Mouse (Mus musculus) heart, embryonic 13.5 days (tissue): ENCODE measurements around the gene Lcorl. TPM values are rescaled to one million over a fixed set of nuclear protein-coding genes. Genes with fewer than 3 reads are reported as not detected.

Experiments used
- ATAC-seq: fragments of 200-750 bp; cut with Nextera tagmentation; 2 replicates; pipeline ENCODE4 v1.8.0; 2017; ENCODE audit warnings: moderate TSS enrichment; ENCODE audit not compliant: insufficient number of reproducible peaks, low FRiP score, low TSS enrichment; ENCODE audit errors: extremely low read depth
- H3K27ac ChIP-seq: fragments of 300-500 bp; sonication (generic); replicated peaks from 2 replicates; pipeline ENCODE4 v1.5.1; 2015; ENCODE audit warnings: moderate library complexity, mild to moderate bottlenecking, inconsistent platforms
- H3K27me3 ChIP-seq: fragments of 300-500 bp; sonication (generic); replicated peaks from 2 replicates; pipeline ENCODE4 v1.6.1; 2015; ENCODE audit warnings: mild to moderate bottlenecking, inconsistent platforms
- H3K36me3 ChIP-seq: fragments of 300-500 bp; sonication (generic); 2 replicates; pipeline ENCODE4 v1.6.1; 2015; ENCODE audit warnings: mild to moderate bottlenecking, inconsistent platforms
- H3K4me1 ChIP-seq: fragments of 300-500 bp; sonication (generic); 2 replicates; pipeline ENCODE4 v1.6.1; 2015; ENCODE audit warnings: inconsistent platforms
- H3K4me2 ChIP-seq: fragments of 300-500 bp; sonication (generic); 2 replicates; pipeline ENCODE4 v1.6.1; 2015; ENCODE audit warnings: inconsistent platforms, mild to moderate bottlenecking, moderate library complexity
- H3K4me3 ChIP-seq: fragments of 300-500 bp; sonication (generic); 2 replicates; pipeline ENCODE4 v1.5.1; 2015; ENCODE audit warnings: moderate library complexity, mild to moderate bottlenecking, inconsistent platforms
- H3K9ac ChIP-seq: fragments of 300-500 bp; sonication (generic); 2 replicates; pipeline ENCODE4 v1.6.1; 2015; ENCODE audit warnings: inconsistent platforms, mild to moderate bottlenecking, moderate library complexity
- H3K9me3 ChIP-seq: fragments of 300-500 bp; sonication (generic); 2 replicates; pipeline ENCODE4 v1.6.1; 2016; ENCODE audit warnings: inconsistent platforms
- WGBS: fragments of 180-500 bp; shearing (Covaris S2); methylation state at CpG from one replicate; pipeline ENCODE4 v1.1.7; 2015; ENCODE audit warnings: mixed read lengths; 5-methylcytosine and 5-hydroxymethylcytosine counted together
- polyA plus RNA-seq: library from polyadenylated mRNA; unstranded; fragments of >200 nt; fragmentation: Nextera tagmentation; extraction: Ambion mirVana; gene quantifications from 2 replicates; pipeline ENCODE4 v1.2.1, GENCODE M21; 2015

Gene Lcorl
- polyA plus RNA-seq = 16.4 and 16.5 TPM in 2 replicates

- no peaks in the 10 kb centered on the region for H3K36me3 ChIP-seq
- under 1% methylated on average over 77 of the region's 79 CpGs for WGBS
- H3K9me3 ChIP-seq = no peaks in the 10 kb centered on the region
Observed at GRCm38 (mm10) chr5:45857254-45858011, at the start of gene Lcorl. Gene Lcorl (minus strand): TSS chr5:45857615.

GRCm38 (mm10) chr5:45904683-45905082, 47.3 kb upstream of the Lcorl start:
- Histone ChIP-seq H3K4me2 (no peak overlapping the region), H3K27me3 (no peaks in the 10 kb centered on the region), H3K36me3 (no peaks in the 10 kb centered on the region), H3K4me1 (no peaks in the 10 kb centered on the region), H3K27ac (no peak overlapping the region), H3K4me3 (no peak overlapping the region), H3K9ac (no peak overlapping the region), H3K9me3 (no peaks in the 10 kb centered on the region)
- WGBS = 82% methylated on average over 2 of the region's 2 CpGs
- ATAC-seq = no peak

More at GRCm38 (mm10) chr5:45857254-45858011, at the start of gene Lcorl:
- peak within 1 kb of the TSS; percentile 98 for H3K9ac ChIP-seq
- H3K4me3 ChIP-seq = peak within 1 kb of the TSS; percentile 94
- H3K4me1 ChIP-seq = peaks cover 8% of the 10 kb centered on the region
- H3K27ac ChIP-seq = peak within 1 kb of the TSS; percentile 99
- H3K27me3 ChIP-seq = no peaks in the 10 kb centered on the region
- H3K4me2 ChIP-seq = peak within 1 kb of the TSS; percentile 89
- peak; percentile 94 for ATAC-seq

GRCm38 (mm10) chr5:45903246-45903645, 45.8 kb upstream of the Lcorl start:
- H3K36me3 ChIP-seq = no peaks in the 10 kb centered on the region
- no peaks in the 10 kb centered on the region for H3K27me3 ChIP-seq
- H3K4me2 ChIP-seq = no peak overlapping the region
- H3K4me1 ChIP-seq = no peaks in the 10 kb centered on the region
- H3K4me3 ChIP-seq = no peak overlapping the region
- no peaks in the 10 kb centered on the region for H3K9me3 ChIP-seq
- WGBS = 72% methylated on average over 3 of the region's 3 CpGs
- H3K9ac ChIP-seq = no peak overlapping the region
- ATAC-seq = no peak
- H3K27ac ChIP-seq = no peak overlapping the region

GRCm38 (mm10) chr5:45895362-45895761, 37.9 kb upstream of the Lcorl start:
- ATAC-seq = no peak
- H3K4me2 ChIP-seq = no peak overlapping the region
- no peak overlapping the region for H3K27ac ChIP-seq
- H3K27me3 ChIP-seq = no peaks in the 10 kb centered on the region
- 53% methylated on average over 1 of the region's 1 CpGs for WGBS
- no peak overlapping the region for H3K4me3 ChIP-seq
- H3K9ac ChIP-seq = no peak overlapping the region
- no peaks in the 10 kb centered on the region for H3K9me3 ChIP-seq
- H3K4me1 ChIP-seq = peaks cover 8% of the 10 kb centered on the region
- no peaks in the 10 kb centered on the region for H3K36me3 ChIP-seq

GRCm38 (mm10) chr5:45893696-45894095, 36.3 kb upstream of the Lcorl start:
- no peak overlapping the region for H3K4me3 ChIP-seq
- WGBS = 78% methylated on average over 3 of the region's 3 CpGs
- H3K9me3 ChIP-seq = no peaks in the 10 kb centered on the region
- no peaks in the 10 kb centered on the region for H3K27me3 ChIP-seq
- H3K36me3 ChIP-seq = no peaks in the 10 kb centered on the region
- no peak overlapping the region for H3K9ac ChIP-seq
- H3K4me2 ChIP-seq = no peak overlapping the region
- ATAC-seq = no peak
- no peak overlapping the region for H3K27ac ChIP-seq
- H3K4me1 ChIP-seq = peaks cover 8% of the 10 kb centered on the region

- no peak overlapping the region for H3K4me3 ChIP-seq
- H3K27ac ChIP-seq = no peak overlapping the region
- no peaks in the 10 kb centered on the region for H3K36me3 ChIP-seq
- no peaks in the 10 kb centered on the region for H3K9me3 ChIP-seq
- no peaks in the 10 kb centered on the region for H3K27me3 ChIP-seq
- H3K4me2 ChIP-seq = no peak overlapping the region
- WGBS = 73% methylated on average over 1 of the region's 1 CpGs
- ATAC-seq = no peak
- H3K9ac ChIP-seq = no peak overlapping the region
- 0 out of 2 replicates have a peak, but pooled peaks cover 4% of the 10 kb centered on the region for H3K4me1 ChIP-seq
Observed at GRCm38 (mm10) chr5:45876328-45876727, 18.9 kb upstream of the Lcorl start.

- 71% methylated on average over 4 of the region's 4 CpGs for WGBS
- no peaks in the 10 kb centered on the region for H3K9me3 ChIP-seq
Observed at GRCm38 (mm10) chr5:45875472-45875871, 18.1 kb upstream of the Lcorl start.

GRCm38 (mm10) chr5:45874284-45875030, 17.0 kb upstream of the Lcorl start:
- WGBS = 64% methylated on average over 4 of the region's 4 CpGs
- H3K9me3 ChIP-seq = no peaks in the 10 kb centered on the region
- H3K4me1 ChIP-seq = 0 out of 2 replicates have a peak, but pooled peaks cover 4% of the 10 kb centered on the region
- H3K9ac ChIP-seq = no peak overlapping the region
- H3K4me3 ChIP-seq = no peak overlapping the region
- ATAC-seq = no peak
- no peaks in the 10 kb centered on the region for H3K27me3 ChIP-seq
- H3K27ac ChIP-seq = no peak overlapping the region
- no peaks in the 10 kb centered on the region for H3K36me3 ChIP-seq
- H3K4me2 ChIP-seq = no peak overlapping the region

More at GRCm38 (mm10) chr5:45875472-45875871, 18.1 kb upstream of the Lcorl start:
- Histone ChIP-seq H3K4me1 (0 out of 2 replicates have a peak, but pooled peaks cover 4% of the 10 kb centered on the region), H3K36me3 (no peaks in the 10 kb centered on the region), H3K4me3 (no peak overlapping the region), H3K9ac (no peak overlapping the region), H3K27ac (no peak overlapping the region), H3K27me3 (no peaks in the 10 kb centered on the region), H3K4me2 (no peak overlapping the region)
- no peak for ATAC-seq

GRCm38 (mm10) chr5:45858368-45858767, 953 bp upstream of the Lcorl start:
- Histone ChIP-seq H3K36me3 (no peaks in the 10 kb centered on the region), H3K9ac (peak overlapping the region; percentile 98), H3K4me3 (peak overlapping the region; percentile 94), H3K9me3 (no peaks in the 10 kb centered on the region), H3K27me3 (no peaks in the 10 kb centered on the region), H3K4me2 (peak overlapping the region; percentile 89), H3K4me1 (peaks cover 8% of the 10 kb centered on the region), H3K27ac (no peak overlapping the region)
- 75% methylated on average over 2 of the region's 2 CpGs for WGBS
- no peak for ATAC-seq

GRCm38 (mm10) chr5:45856876-45857253, 550 bp downstream of the Lcorl start:
- Histone ChIP-seq H3K4me3 (peak overlapping the region; percentile 94), H3K9ac (peak overlapping the region; percentile 98), H3K4me1 (peaks cover 8% of the 10 kb centered on the region), H3K4me2 (peak overlapping the region; percentile 89), H3K9me3 (no peaks in the 10 kb centered on the region), H3K36me3 (no peaks in the 10 kb centered on the region), H3K27ac (peak overlapping the region; percentile 99), H3K27me3 (no peaks in the 10 kb centered on the region)
- 0 out of 2 replicates have a peak, but pooled peaks have one; percentile 1 for ATAC-seq
- WGBS = 1% methylated on average over 32 of the region's 56 CpGs

GRCm38 (mm10) chr5:45856303-45856821, 1.1 kb downstream of the Lcorl start:
- Histone ChIP-seq H3K27me3 (no peaks in the 10 kb centered on the region), H3K4me2 (peak overlapping the region; percentile 89), H3K4me3 (peak overlapping the region; percentile 94), H3K9ac (peak overlapping the region; percentile 98), H3K27ac (peak overlapping the region; percentile 99), H3K4me1 (peaks cover 8% of the 10 kb centered on the region), H3K9me3 (no peaks in the 10 kb centered on the region), H3K36me3 (no peaks in the 10 kb centered on the region)
- under 1% methylated on average over 27 of the region's 37 CpGs for WGBS
- ATAC-seq = peak; percentile 12; the same call in 1 of the 2 replicates
